Mouse (Mus musculus) ES-Bruce4 (cell line): ENCODE measurements at regions not wholly inside any gene's neighbourhood (a gene's known extent, or its start where the extent isn't known, plus 50 kb on each side); places are given as distances from the start of the nearest gene placed in this dataset.

Source experiments
- H3K27ac ChIP-seq: 2 replicates; pipeline ENCODE4 v1.5.1; 2012; ENCODE audit warnings: low read length, inconsistent platforms; ENCODE audit not compliant: insufficient read depth
- H3K27me3 ChIP-seq: 2 replicates; pipeline ENCODE4 v1.6.1; 2012; ENCODE audit warnings: mild to moderate bottlenecking, low read length, inconsistent platforms; ENCODE audit not compliant: control insufficient read depth, poor library complexity, insufficient read depth, severe bottlenecking
- H3K36me3 ChIP-seq: 2 replicates; pipeline ENCODE4 v1.6.1; 2012; ENCODE audit warnings: inconsistent platforms, mild to moderate bottlenecking, low read length, moderate library complexity; ENCODE audit not compliant: control insufficient read depth, poor library complexity, insufficient read depth, severe bottlenecking
- H3K4me1 ChIP-seq: one replicate; pipeline ENCODE4 v1.8.1; 2011; ENCODE audit warnings: low read length; ENCODE audit not compliant: control insufficient read depth, insufficient read depth
- H3K4me3 ChIP-seq: 2 replicates; pipeline ENCODE4 v1.5.1; 2011; ENCODE audit warnings: low read depth, mild to moderate bottlenecking, low read length
- H3K9ac ChIP-seq: 2 replicates; pipeline ENCODE4 v1.6.1; 2012; ENCODE audit warnings: low read depth, mild to moderate bottlenecking, inconsistent platforms; ENCODE audit not compliant: poor library complexity, severe bottlenecking
- H3K9me3 ChIP-seq: replicated peaks from 2 replicates; pipeline ENCODE4 v1.6.1; 2012; ENCODE audit warnings: mild to moderate bottlenecking, low read length, inconsistent platforms; ENCODE audit not compliant: control insufficient read depth, poor library complexity, insufficient read depth, severe bottlenecking
- CTCF ChIP-seq: IDR thresholded peaks from one replicate; pipeline ENCODE4 v1.8.1; 2011; ENCODE audit warnings: low read depth, low read length
- EP300 ChIP-seq: IDR thresholded peaks from 2 replicates; pipeline ENCODE4 v1.6.1; 2011; ENCODE audit warnings: low read depth, low read length; ENCODE audit not compliant: insufficient read depth
- POLR2A ChIP-seq: IDR thresholded peaks from one replicate; pipeline ENCODE4 v1.8.1; 2011; ENCODE audit warnings: low read length; ENCODE audit not compliant: insufficient read depth

- TF ChIP-seq POLR2A (no peak), EP300 (no peak), CTCF (no peak)
- Histone ChIP-seq H3K27me3 (no peaks in the 10 kb centered on the region), H3K36me3 (no peaks in the 10 kb centered on the region), H3K9me3 (no peaks in the 10 kb centered on the region), H3K27ac (no peak overlapping the region), H3K4me1 (no peaks in the 10 kb centered on the region), H3K9ac (no peak overlapping the region), H3K4me3 (no peak overlapping the region)
Observed at GRCm38 (mm10) chr10:92428026-92428425, 294.2 kb downstream of the Nedd1 start.

GRCm38 (mm10) chr10:92426443-92426842 lies 295.8 kb downstream of the Nedd1 start:
- TF ChIP-seq EP300, result no peak
- TF ChIP-seq POLR2A, result no peak
- no peak for TF ChIP-seq CTCF
- Histone ChIP-seq H3K27ac (no peak overlapping the region), H3K27me3 (no peaks in the 10 kb centered on the region), H3K4me1 (no peaks in the 10 kb centered on the region), H3K36me3 (no peaks in the 10 kb centered on the region), H3K4me3 (no peak overlapping the region), H3K9me3 (no peaks in the 10 kb centered on the region), H3K9ac (no peak overlapping the region)

GRCm38 (mm10) chr10:92412737-92413136 lies 309.5 kb downstream of the Nedd1 start:
- Histone ChIP-seq H3K4me1 (no peaks in the 10 kb centered on the region), H3K27me3 (no peaks in the 10 kb centered on the region), H3K9ac (no peak overlapping the region), H3K36me3 (no peaks in the 10 kb centered on the region), H3K4me3 (no peak overlapping the region), H3K27ac (no peak overlapping the region), H3K9me3 (no peaks in the 10 kb centered on the region)
- TF ChIP-seq EP300 (no peak), CTCF (no peak), POLR2A (no peak)

GRCm38 (mm10) chr10:92410813-92411325 lies 311.4 kb downstream of the Nedd1 start:
- no peak overlapping the region for H3K9ac ChIP-seq
- no peak overlapping the region for H3K4me3 ChIP-seq
- no peak overlapping the region for H3K27ac ChIP-seq
- no peaks in the 10 kb centered on the region for H3K9me3 ChIP-seq
- H3K4me1 ChIP-seq, result no peaks in the 10 kb centered on the region
- no peaks in the 10 kb centered on the region for H3K36me3 ChIP-seq
- H3K27me3 ChIP-seq, result no peaks in the 10 kb centered on the region
- TF ChIP-seq CTCF, result no peak
- TF ChIP-seq POLR2A, result no peak
- no peak for TF ChIP-seq EP300

- no peaks in the 10 kb centered on the region for H3K4me1 ChIP-seq
- TF ChIP-seq EP300 (no peak), POLR2A (no peak), CTCF (no peak)
- no peaks in the 10 kb centered on the region for H3K9me3 ChIP-seq
- no peak overlapping the region for H3K4me3 ChIP-seq
- H3K27me3 ChIP-seq, result no peaks in the 10 kb centered on the region
- no peaks in the 10 kb centered on the region for H3K36me3 ChIP-seq
- no peak overlapping the region for H3K9ac ChIP-seq
- no peak overlapping the region for H3K27ac ChIP-seq
Observed at GRCm38 (mm10) chr10:92404697-92405293, 317.4 kb downstream of the Nedd1 start.

GRCm38 (mm10) chr10:92400587-92401090 lies 321.6 kb downstream of the Nedd1 start:
- Histone ChIP-seq H3K27me3 (no peaks in the 10 kb centered on the region), H3K9me3 (no peaks in the 10 kb centered on the region), H3K9ac (no peak overlapping the region), H3K4me1 (no peaks in the 10 kb centered on the region), H3K36me3 (no peaks in the 10 kb centered on the region), H3K27ac (no peak overlapping the region), H3K4me3 (no peak overlapping the region)
- TF ChIP-seq EP300 (no peak), POLR2A (no peak), CTCF (no peak)
